Mouse (Mus musculus): ENCODE results near the gene Acpp.
"Not testable (repeated sequence)": the region's sequence is repeated elsewhere in the genome, so short reads cannot be mapped to it uniquely, and the experiment has no call there.

DNA sequence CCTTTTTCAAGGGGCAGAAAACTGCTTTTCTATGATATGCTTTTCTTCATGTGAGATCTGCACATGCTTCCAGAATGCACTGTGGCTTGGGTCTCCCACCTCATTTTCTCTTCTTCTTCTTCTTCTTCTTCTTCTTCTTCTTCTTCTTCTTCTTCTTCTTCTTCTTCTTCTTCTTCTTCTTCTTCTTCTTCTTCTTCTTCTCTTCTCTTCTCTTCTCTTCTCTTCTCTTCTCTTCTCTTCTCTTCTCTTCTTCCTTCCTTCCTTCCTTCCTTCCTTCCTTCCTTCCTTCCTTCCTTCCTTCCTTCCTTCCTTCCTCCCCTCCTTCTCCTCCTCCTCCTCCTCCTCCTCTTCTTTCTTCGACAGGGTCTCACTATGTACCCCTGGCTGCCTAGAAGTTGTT is 24.4 kb upstream of the Acpp start:
- TF ChIP-seq POLR2A (IDR thresholded peaks at IDR 0.05; ENCODE audit: control insufficient read depth, low read depth, low read length); CTCF (IDR thresholded peaks at IDR 0.05; ENCODE audit: control insufficient read depth, insufficient read depth, insufficient replicate concordance, low read depth, low read length): not testable (repeated sequence)

Measured in testis, adult 2 months (tissue).